Mouse (Mus musculus) heart, embryonic 11.5 days (tissue): ENCODE results near the gene S1pr2. TPM values are rescaled to one million over a fixed set of nuclear protein-coding genes. Genes with fewer than 3 reads are reported as not detected.
"Not testable (repeated sequence)": the region's sequence is repeated elsewhere in the genome, so short reads cannot be mapped to it uniquely, and the experiment has no call there.

Experiments used
- ATAC-seq: fragments of 200-750 bp; cut with Nextera tagmentation; replicated peaks from 2 replicates; pipeline ENCODE4 v1.8.0; 2017; ENCODE audit warnings: moderate library complexity; ENCODE audit not compliant: insufficient number of reproducible peaks, low FRiP score, low TSS enrichment
- H3K27ac ChIP-seq: fragments of 300-500 bp; sonication (generic); 2 replicates; pipeline ENCODE4 v1.5.1; 2014; ENCODE audit warnings: mild to moderate bottlenecking, low read depth, low read length
- H3K27me3 ChIP-seq: fragments of 300-500 bp; sonication (generic); 2 replicates; pipeline ENCODE4 v1.6.1; 2014; ENCODE audit warnings: mild to moderate bottlenecking, low read length, mixed read lengths; ENCODE audit not compliant: control insufficient read depth, insufficient read depth
- H3K36me3 ChIP-seq: fragments of 300-500 bp; sonication (generic); 2 replicates; pipeline ENCODE4 v1.6.1; 2014; ENCODE audit warnings: mild to moderate bottlenecking, low read length, moderate library complexity, mixed read lengths; ENCODE audit not compliant: control insufficient read depth, insufficient read depth
- H3K4me1 ChIP-seq: fragments of 300-500 bp; sonication (generic); 2 replicates; pipeline ENCODE4 v1.6.1; 2014; ENCODE audit warnings: low read length; ENCODE audit not compliant: control insufficient read depth, insufficient read depth
- H3K4me2 ChIP-seq: fragments of 300-500 bp; sonication (generic); 2 replicates; pipeline ENCODE4 v1.6.1; 2014; ENCODE audit warnings: mild to moderate bottlenecking, moderate library complexity
- H3K4me3 ChIP-seq: fragments of 300-500 bp; sonication (generic); 2 replicates; pipeline ENCODE4 v1.5.1; 2014; ENCODE audit warnings: low read depth, low read length
- H3K9ac ChIP-seq: fragments of 300-500 bp; sonication (generic); 2 replicates; pipeline ENCODE4 v1.6.1; 2014; ENCODE audit warnings: mild to moderate bottlenecking, low read depth, low read length, moderate library complexity
- H3K9me3 ChIP-seq: fragments of 300-500 bp; sonication (generic); replicated peaks from 2 replicates; pipeline ENCODE4 v1.6.1; 2016; ENCODE audit warnings: low read length; ENCODE audit not compliant: control insufficient read depth
- WGBS: fragments of 180-500 bp; shearing (Covaris S2); extraction: QIAGEN DNeasy Blood & Tissue Kit; methylation state at CpG from one replicate; pipeline ENCODE4 v1.1.7; 2014; ENCODE audit not compliant: insufficient replicate concordance; 5-methylcytosine and 5-hydroxymethylcytosine counted together
- polyA plus RNA-seq: library from polyadenylated mRNA; unstranded; fragments of >200 nt; fragmentation: Nextera tagmentation; extraction: Ambion mirVana; gene quantifications from 2 replicates; pipeline ENCODE4 v1.2.1, GENCODE M21; 2014

S1pr2 gene
- polyA plus RNA-seq, 1 experiment from 2014 or later = 26.5 TPM

- Histone ChIP-seq H3K9ac (peak within 1 kb of the TSS; percentile 89), H3K4me3 (peak within 1 kb of the TSS; percentile 80), H3K36me3 (peaks cover 13% of the 10 kb centered on the region; the same call in 1 of the 2 replicates), H3K9me3 (no peaks in the 10 kb centered on the region), H3K4me1 (no peaks in the 10 kb centered on the region), H3K27ac (peak within 1 kb of the TSS; percentile 73), H3K4me2 (peak within 1 kb of the TSS; percentile 89), H3K27me3 (no peaks in the 10 kb centered on the region)
- peak; percentile 60 for ATAC-seq
- WGBS = under 1% methylated on average over 72 of the region's 72 CpGs
Observed at GRCm38 (mm10) chr9:21002627-21003551, 26.3 kb upstream of the S1pr2 start, which contains the start of gene Mrpl4. TSS of gene Mrpl4 (plus strand) at chr9:21002738.

GRCm38 (mm10) chr9:21002270-21002626 lies 25.7 kb upstream of the S1pr2 start:
- Histone ChIP-seq H3K4me3 (peak overlapping the region; percentile 80), H3K27ac (peak overlapping the region; percentile 73), H3K36me3 (peaks cover 9% of the 10 kb centered on the region; the same call in 1 of the 2 replicates), H3K27me3 (no peaks in the 10 kb centered on the region), H3K4me1 (no peaks in the 10 kb centered on the region), H3K9ac (peak overlapping the region; percentile 89), H3K4me2 (peak overlapping the region; percentile 89), H3K9me3 (no peaks in the 10 kb centered on the region)
- WGBS = 15% methylated on average over 7 of the region's 7 CpGs
- ATAC-seq = no peak

GRCm38 (mm10) chr9:21001651-21002200 lies 25.1 kb upstream of the S1pr2 start:
- Histone ChIP-seq H3K4me3 (peak overlapping the region; percentile 80; the same call in 1 of the 2 replicates), H3K9ac (no peak overlapping the region), H3K27ac (no peak overlapping the region), H3K9me3 (no peaks in the 10 kb centered on the region), H3K4me2 (no peak overlapping the region), H3K27me3 (no peaks in the 10 kb centered on the region), H3K4me1 (no peaks in the 10 kb centered on the region), H3K36me3 (peaks cover 6% of the 10 kb centered on the region; the same call in 1 of the 2 replicates)
- no peak for ATAC-seq
- 68% methylated on average over 6 of the region's 6 CpGs for WGBS

GRCm38 (mm10) chr9:21000811-21001210 lies 24.2 kb upstream of the S1pr2 start:
- no peak overlapping the region for H3K9ac ChIP-seq
- no peaks in the 10 kb centered on the region for H3K36me3 ChIP-seq
- H3K9me3 ChIP-seq = no peaks in the 10 kb centered on the region
- no peaks in the 10 kb centered on the region for H3K4me1 ChIP-seq
- no peaks in the 10 kb centered on the region for H3K27me3 ChIP-seq
- H3K27ac ChIP-seq = no peak overlapping the region
- ATAC-seq = no peak
- no peak overlapping the region for H3K4me3 ChIP-seq
- no peak overlapping the region for H3K4me2 ChIP-seq

- ATAC-seq, H3K27ac ChIP-seq, H3K4me3 ChIP-seq, H3K4me1 ChIP-seq, H3K4me2 ChIP-seq, H3K36me3 ChIP-seq, H3K9ac ChIP-seq, H3K9me3 ChIP-seq, H3K27me3 ChIP-seq: not testable (repeated sequence)
- WGBS = 65% methylated on average over 1 of the region's 1 CpGs
Observed at GRCm38 (mm10) chr9:20998337-20998736, 21.8 kb upstream of the S1pr2 start.

- 83% methylated on average over 8 of the region's 8 CpGs for WGBS
- no peak for ATAC-seq
- H3K4me1 ChIP-seq = no peaks in the 10 kb centered on the region
- no peaks in the 10 kb centered on the region for H3K9me3 ChIP-seq
- no peak overlapping the region for H3K4me3 ChIP-seq
- H3K4me2 ChIP-seq = no peak overlapping the region
- H3K36me3 ChIP-seq = no peaks in the 10 kb centered on the region
- no peak overlapping the region for H3K27ac ChIP-seq
- H3K9ac ChIP-seq = no peak overlapping the region
- no peaks in the 10 kb centered on the region for H3K27me3 ChIP-seq
Observed at GRCm38 (mm10) chr9:20997065-20997464, 20.5 kb upstream of the S1pr2 start.

GRCm38 (mm10) chr9:20995069-20995468 lies 18.5 kb upstream of the S1pr2 start:
- WGBS = 63% methylated on average over 3 of the region's 3 CpGs
- no peak for ATAC-seq
- no peak overlapping the region for H3K4me2 ChIP-seq

GRCm38 (mm10) chr9:20993165-20993898 lies 16.8 kb upstream of the S1pr2 start:
- Histone ChIP-seq H3K27ac (no peak overlapping the region), H3K4me3 (no peak overlapping the region), H3K36me3 (no peaks in the 10 kb centered on the region), H3K9me3 (no peaks in the 10 kb centered on the region), H3K4me2 (no peak overlapping the region), H3K4me1 (peaks cover 6% of the 10 kb centered on the region; the same call in 1 of the 2 replicates), H3K9ac (no peak overlapping the region), H3K27me3 (no peaks in the 10 kb centered on the region; the same call in 1 of the 2 replicates)
- 55% methylated on average over 5 of the region's 5 CpGs for WGBS
- ATAC-seq = no peak

More at GRCm38 (mm10) chr9:20995069-20995468, 18.5 kb upstream of the S1pr2 start:
- H3K9ac ChIP-seq = no peak overlapping the region
- H3K27ac ChIP-seq = no peak overlapping the region
- no peaks in the 10 kb centered on the region for H3K9me3 ChIP-seq
- H3K4me1 ChIP-seq = peaks cover 6% of the 10 kb centered on the region; the same call in 1 of the 2 replicates
- H3K36me3 ChIP-seq = no peaks in the 10 kb centered on the region
- H3K27me3 ChIP-seq = no peaks in the 10 kb centered on the region
- no peak overlapping the region for H3K4me3 ChIP-seq
